Mouse (Mus musculus): ENCODE data around the gene AI597479.
A peak's percentile ranks its signal among the peaks of the same experiment; 100 is the strongest.
"Not testable (repeated sequence)": the region's sequence is repeated elsewhere in the genome, so short reads cannot be mapped to it uniquely, and the experiment has no call there.

AI597479 gene

GRCm38 (mm10) chr1:43124726-43125125 lies 26.2 kb downstream of the AI597479 start:
- no peak for DNase-seq (ENCODE audit: low read depth, low spot score)

GRCm38 (mm10) chr1:43127196-43127595 lies 28.7 kb downstream of the AI597479 start:
- no peak for DNase-seq (ENCODE audit: low read depth, low spot score)

GRCm38 (mm10) chr1:43127820-43128610 lies 29.5 kb downstream of the AI597479 start:
- DNase-seq (ENCODE audit: low read depth, low spot score): no peak

GRCm38 (mm10) chr1:43130219-43130981 lies 31.9 kb downstream of the AI597479 start:
- no peak for DNase-seq (ENCODE audit: low read depth, low spot score)

GRCm38 (mm10) chr1:43131591-43131990 lies 33.1 kb downstream of the AI597479 start:
- DNase-seq (ENCODE audit: low read depth, low spot score): no peak

GRCm38 (mm10) chr1:43136488-43137029 lies 38.0 kb downstream of the AI597479 start:
- DNase-seq (ENCODE audit: low read depth, low spot score): not testable (repeated sequence)

GRCm38 (mm10) chr1:43137334-43137733 lies 38.8 kb downstream of the AI597479 start:
- DNase-seq (ENCODE audit: low read depth, low spot score): no peak

GRCm38 (mm10) chr1:43138268-43138812 lies 39.8 kb downstream of the AI597479 start:
- DNase-seq (ENCODE audit: low read depth, low spot score): no peak

GRCm38 (mm10) chr1:43139587-43140266 lies 41.2 kb downstream of the AI597479 start:
- peak; percentile 83 for DNase-seq (ENCODE audit: low read depth, low spot score)

GRCm38 (mm10) chr1:43141555-43141961 lies 43.0 kb downstream of the AI597479 start:
- DNase-seq (ENCODE audit: low read depth, low spot score): no peak

- no peak for DNase-seq (ENCODE audit: low read depth, low spot score)
Observed at GRCm38 (mm10) chr1:43142849-43143248, 44.3 kb downstream of the AI597479 start.

GRCm38 (mm10) chr1:43143284-43143683 lies 44.8 kb downstream of the AI597479 start:
- no peak for DNase-seq (ENCODE audit: low read depth, low spot score)

- no peak for DNase-seq (ENCODE audit: low read depth, low spot score)
Observed at GRCm38 (mm10) chr1:43143791-43144190, 45.3 kb downstream of the AI597479 start.

GRCm38 (mm10) chr1:43144338-43144906 lies 45.9 kb downstream of the AI597479 start:
- DNase-seq (ENCODE audit: low read depth, low spot score): no peak

- no peak for DNase-seq (ENCODE audit: low read depth, low spot score)
Observed at GRCm38 (mm10) chr1:43145388-43145787, 46.9 kb downstream of the AI597479 start.

- DNase-seq (ENCODE audit: low read depth, low spot score): no peak
Observed at GRCm38 (mm10) chr1:43147474-43147873, 49.0 kb downstream of the AI597479 start.

- no peak for DNase-seq (ENCODE audit: low read depth, low spot score)
Observed at GRCm38 (mm10) chr1:43150225-43150624, 51.7 kb downstream of the AI597479 start.

- DNase-seq (ENCODE audit: low read depth, low spot score): no peak
Observed at GRCm38 (mm10) chr1:43152626-43153025, 54.1 kb downstream of the AI597479 start.

GRCm38 (mm10) chr1:43153538-43153937 lies 55.0 kb downstream of the AI597479 start:
- DNase-seq (ENCODE audit: low read depth, low spot score): no peak

GRCm38 (mm10) chr1:43154491-43154890 lies 56.0 kb downstream of the AI597479 start:
- no peak for DNase-seq (ENCODE audit: low read depth, low spot score)

GRCm38 (mm10) chr1:43157907-43158306 lies 59.4 kb downstream of the AI597479 start:
- no peak for DNase-seq (ENCODE audit: low read depth, low spot score)
